Mouse (Mus musculus) heart, embryonic 11.5 days (tissue): ENCODE measurements around the gene Nup85. TPM values are rescaled to one million over a fixed set of nuclear protein-coding genes. Genes with fewer than 3 reads are reported as not detected.

Source experiments
- ATAC-seq: fragments of 200-750 bp; cut with Nextera tagmentation; replicated peaks from 2 replicates; pipeline ENCODE4 v1.8.0; 2017; ENCODE audit warnings: moderate library complexity; ENCODE audit not compliant: insufficient number of reproducible peaks, low FRiP score, low TSS enrichment
- H3K27ac ChIP-seq: fragments of 300-500 bp; sonication (generic); 2 replicates; pipeline ENCODE4 v1.5.1; 2014; ENCODE audit warnings: mild to moderate bottlenecking, low read depth, low read length
- H3K27me3 ChIP-seq: fragments of 300-500 bp; sonication (generic); 2 replicates; pipeline ENCODE4 v1.6.1; 2014; ENCODE audit warnings: mild to moderate bottlenecking, low read length, mixed read lengths; ENCODE audit not compliant: control insufficient read depth, insufficient read depth
- H3K36me3 ChIP-seq: fragments of 300-500 bp; sonication (generic); 2 replicates; pipeline ENCODE4 v1.6.1; 2014; ENCODE audit warnings: mild to moderate bottlenecking, low read length, moderate library complexity, mixed read lengths; ENCODE audit not compliant: control insufficient read depth, insufficient read depth
- H3K4me1 ChIP-seq: fragments of 300-500 bp; sonication (generic); 2 replicates; pipeline ENCODE4 v1.6.1; 2014; ENCODE audit warnings: low read length; ENCODE audit not compliant: control insufficient read depth, insufficient read depth
- H3K4me2 ChIP-seq: fragments of 300-500 bp; sonication (generic); 2 replicates; pipeline ENCODE4 v1.6.1; 2014; ENCODE audit warnings: mild to moderate bottlenecking, moderate library complexity
- H3K4me3 ChIP-seq: fragments of 300-500 bp; sonication (generic); 2 replicates; pipeline ENCODE4 v1.5.1; 2014; ENCODE audit warnings: low read depth, low read length
- H3K9ac ChIP-seq: fragments of 300-500 bp; sonication (generic); 2 replicates; pipeline ENCODE4 v1.6.1; 2014; ENCODE audit warnings: mild to moderate bottlenecking, low read depth, low read length, moderate library complexity
- H3K9me3 ChIP-seq: fragments of 300-500 bp; sonication (generic); replicated peaks from 2 replicates; pipeline ENCODE4 v1.6.1; 2016; ENCODE audit warnings: low read length; ENCODE audit not compliant: control insufficient read depth
- WGBS: fragments of 180-500 bp; shearing (Covaris S2); extraction: QIAGEN DNeasy Blood & Tissue Kit; methylation state at CpG from one replicate; pipeline ENCODE4 v1.1.7; 2014; ENCODE audit not compliant: insufficient replicate concordance; 5-methylcytosine and 5-hydroxymethylcytosine counted together
- polyA plus RNA-seq: library from polyadenylated mRNA; unstranded; fragments of >200 nt; fragmentation: Nextera tagmentation; extraction: Ambion mirVana; gene quantifications from 2 replicates; pipeline ENCODE4 v1.2.1, GENCODE M21; 2014

The Nup85 gene
- polyA plus RNA-seq, 1 experiment from 2014 or later = 131 TPM

DNA sequence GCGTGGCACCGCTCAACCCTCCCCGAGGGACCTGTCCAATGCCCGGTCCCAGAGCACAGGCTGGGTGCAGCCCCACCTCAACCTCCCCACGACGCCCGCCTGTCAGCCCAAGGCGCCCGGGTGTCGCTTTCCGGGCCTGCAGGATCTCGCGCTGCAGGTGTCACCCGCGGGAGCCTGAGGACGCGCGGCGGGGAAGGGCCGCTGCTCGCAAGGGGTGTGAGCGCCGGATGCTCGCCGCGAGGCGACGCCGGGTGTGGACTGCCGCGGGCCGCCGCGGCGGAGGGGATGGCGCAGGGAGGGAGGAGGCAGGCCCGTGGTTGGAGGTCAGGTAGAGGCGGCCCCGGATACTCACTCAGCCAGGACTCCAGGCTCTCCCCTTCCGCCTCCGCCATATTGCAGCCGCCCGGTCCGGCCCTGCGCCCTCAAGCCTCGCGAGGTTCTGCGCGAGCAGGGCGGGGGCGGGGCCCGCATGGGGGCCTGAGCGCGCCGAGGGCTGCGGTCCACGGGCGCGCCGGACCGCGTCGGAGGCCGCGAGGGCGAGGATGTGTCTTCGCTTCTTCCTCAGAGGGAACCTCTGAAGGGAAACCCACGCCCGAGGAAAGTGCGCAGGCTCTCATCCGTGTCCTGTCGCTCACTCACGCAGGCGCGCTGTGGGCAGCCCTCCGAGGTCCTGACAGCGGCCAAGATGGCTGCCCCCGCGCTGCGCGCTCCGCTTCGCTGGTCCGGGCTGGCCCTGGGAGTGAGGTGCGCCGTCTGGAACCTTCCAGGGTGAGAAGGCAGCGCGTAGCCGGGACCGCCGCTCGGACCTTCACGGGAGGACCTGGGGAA lies 39.5 kb downstream of the Nup85 start, which contains the start of the genes Mrps7 and Gga3:
Mrps7 (plus strand) TSS at position 450 of the 828 bp plus-strand sequence.
Gga3 (minus strand) TSS at position 576 of the 828 bp plus-strand sequence.
- Histone ChIP-seq H3K9ac (peak within 1 kb of the TSS; percentile 89), H3K9me3 (no peaks in the 10 kb centered on the region), H3K4me2 (peak within 1 kb of the TSS; percentile 84), H3K36me3 (peaks cover 29% of the 10 kb centered on the region), H3K4me3 (peak within 1 kb of the TSS; percentile 91), H3K4me1 (peaks cover 32% of the 10 kb centered on the region), H3K27me3 (no peaks in the 10 kb centered on the region), H3K27ac (peak within 1 kb of the TSS; percentile 88)
- peak; percentile 90 for ATAC-seq
- under 1% methylated on average over 89 of the region's 93 CpGs for WGBS

DNA sequence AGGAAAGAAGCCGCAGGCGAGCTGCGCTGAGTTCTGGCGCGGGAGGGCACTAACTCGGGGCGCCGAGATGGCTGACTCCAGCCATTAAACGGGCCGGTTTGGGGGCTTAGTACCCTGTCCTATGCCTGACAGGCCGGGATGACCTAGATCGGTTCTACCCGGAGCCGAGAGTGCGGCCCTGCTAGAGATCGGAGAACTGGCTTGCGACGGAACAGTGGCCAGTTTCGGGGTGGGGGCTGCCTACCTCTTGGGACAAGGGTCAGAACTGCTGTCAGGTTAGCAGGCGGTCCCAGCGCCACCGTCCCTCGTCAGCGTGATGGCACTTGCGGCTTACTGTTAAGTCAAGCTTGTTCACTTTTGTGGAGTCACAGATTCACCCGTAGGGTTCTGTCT lies 40.1 kb downstream of the Nup85 start:
- Histone ChIP-seq H3K36me3 (peaks cover 33% of the 10 kb centered on the region), H3K4me2 (peak overlapping the region; percentile 84), H3K4me3 (peak overlapping the region; percentile 91), H3K4me1 (peaks cover 32% of the 10 kb centered on the region), H3K9ac (peak overlapping the region; percentile 89), H3K27ac (peak overlapping the region; percentile 88), H3K27me3 (no peaks in the 10 kb centered on the region), H3K9me3 (no peaks in the 10 kb centered on the region)
- under 1% methylated on average over 26 of the region's 26 CpGs for WGBS
- no peak for ATAC-seq

DNA sequence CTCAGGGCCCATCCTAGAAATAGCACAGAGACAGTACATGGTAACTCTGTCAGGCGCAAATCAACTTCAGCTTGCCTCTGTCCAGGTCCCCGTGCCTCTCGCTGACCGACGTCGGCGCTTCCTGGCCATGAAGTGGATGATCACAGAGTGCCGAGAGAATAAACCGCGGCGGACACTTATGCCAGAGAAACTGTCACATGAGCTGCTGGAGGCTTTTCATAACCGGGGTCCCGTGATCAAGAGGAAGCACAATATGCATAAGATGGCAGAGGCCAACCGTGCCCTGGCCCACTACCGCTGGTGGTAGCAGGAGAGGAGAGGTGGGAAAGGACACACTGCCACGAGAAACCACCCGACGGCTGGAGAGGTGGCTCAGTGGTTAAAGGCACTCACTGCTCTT lies 42.5 kb downstream of the Nup85 start:
- Histone ChIP-seq H3K27ac (no peak overlapping the region), H3K9me3 (no peaks in the 10 kb centered on the region), H3K9ac (no peak overlapping the region), H3K4me1 (peaks cover 24% of the 10 kb centered on the region), H3K36me3 (peaks cover 31% of the 10 kb centered on the region), H3K27me3 (no peaks in the 10 kb centered on the region), H3K4me3 (no peak overlapping the region), H3K4me2 (no peak overlapping the region)
- 91% methylated on average over 18 of the region's 18 CpGs for WGBS
- no peak for ATAC-seq

DNA sequence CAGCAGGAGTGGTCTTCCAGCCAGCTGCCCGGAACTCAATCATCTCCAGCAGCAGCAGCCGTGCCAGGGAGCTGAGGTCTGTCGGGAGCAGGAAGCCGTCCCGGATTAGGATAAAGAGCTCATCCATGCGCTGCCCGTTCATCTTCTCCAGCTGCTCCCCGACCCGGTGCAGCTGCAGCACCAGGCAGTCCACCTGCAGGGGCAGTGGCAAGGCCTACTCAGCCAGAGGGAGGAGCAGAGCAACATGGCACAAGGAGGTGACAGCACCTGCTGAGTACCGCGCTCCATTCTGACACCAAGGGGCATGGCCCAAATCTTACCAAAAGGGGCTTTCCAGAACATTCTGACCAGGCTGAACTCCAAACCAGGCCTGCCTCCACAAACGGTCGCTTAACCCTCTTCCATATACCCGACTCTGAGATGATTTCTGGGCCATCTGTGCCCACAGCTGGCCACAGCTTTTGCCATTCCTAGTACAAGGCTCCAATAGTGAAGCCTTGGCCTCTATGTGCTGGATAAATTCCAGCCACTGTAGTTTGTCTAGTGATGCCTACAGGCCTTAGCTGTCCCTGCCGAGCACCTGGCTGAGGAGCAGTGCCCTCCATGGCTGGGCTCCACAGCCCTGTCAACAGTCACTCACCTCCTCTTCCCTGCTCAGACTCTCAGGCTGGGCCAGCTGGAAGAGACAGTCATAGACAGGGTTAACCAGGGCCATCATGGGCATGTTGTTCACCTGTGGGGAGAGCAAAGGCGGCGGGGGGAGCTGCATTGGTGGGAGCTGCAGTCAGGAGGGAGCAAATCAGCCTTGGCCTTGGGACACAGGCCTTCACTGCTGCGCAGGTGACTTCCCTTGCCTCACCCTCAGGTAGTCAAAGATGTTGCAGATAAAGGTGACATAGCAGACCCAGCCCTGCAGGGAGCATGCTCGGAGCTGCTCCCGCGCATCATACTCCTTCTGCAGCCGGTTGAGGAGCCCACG lies 44.5 kb downstream of the Nup85 start:
- 77% methylated on average over 23 of the region's 23 CpGs for WGBS

DNA sequence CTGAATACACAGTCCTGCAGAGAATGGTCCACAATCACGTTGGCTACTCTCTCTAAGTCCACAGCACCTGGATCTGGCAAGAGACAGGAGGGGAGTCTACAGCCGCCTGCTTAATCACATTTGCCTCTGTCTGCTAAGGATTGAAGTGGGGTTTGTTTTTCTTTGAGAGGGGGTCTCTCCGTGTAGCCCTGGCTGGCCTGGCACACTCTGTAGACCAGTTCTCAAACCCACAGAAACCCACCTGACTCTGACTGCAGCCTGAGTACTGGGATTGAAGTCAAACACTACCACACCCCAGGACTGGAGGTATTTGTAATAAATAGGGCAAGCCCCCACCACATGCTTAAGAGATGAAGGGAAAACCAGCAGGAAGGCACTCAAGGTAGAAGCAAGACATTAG lies 45.3 kb downstream of the Nup85 start:
- Histone ChIP-seq H3K9ac (no peak overlapping the region), H3K4me3 (no peak overlapping the region), H3K4me2 (no peak overlapping the region), H3K36me3 (peaks cover 31% of the 10 kb centered on the region), H3K27ac (no peak overlapping the region), H3K4me1 (peaks cover 23% of the 10 kb centered on the region), H3K27me3 (no peaks in the 10 kb centered on the region), H3K9me3 (no peaks in the 10 kb centered on the region)
- no peak for ATAC-seq
- 58% methylated on average over 3 of the region's 3 CpGs for WGBS

More for the DNA sequence above, 44.5 kb downstream of the Nup85 start:
- Histone ChIP-seq H3K4me1 (peaks cover 19% of the 10 kb centered on the region), H3K4me2 (no peak overlapping the region), H3K9ac (no peak overlapping the region), H3K27ac (no peak overlapping the region), H3K4me3 (no peak overlapping the region), H3K27me3 (no peaks in the 10 kb centered on the region), H3K36me3 (peaks cover 31% of the 10 kb centered on the region), H3K9me3 (no peaks in the 10 kb centered on the region)
- no peak for ATAC-seq

DNA sequence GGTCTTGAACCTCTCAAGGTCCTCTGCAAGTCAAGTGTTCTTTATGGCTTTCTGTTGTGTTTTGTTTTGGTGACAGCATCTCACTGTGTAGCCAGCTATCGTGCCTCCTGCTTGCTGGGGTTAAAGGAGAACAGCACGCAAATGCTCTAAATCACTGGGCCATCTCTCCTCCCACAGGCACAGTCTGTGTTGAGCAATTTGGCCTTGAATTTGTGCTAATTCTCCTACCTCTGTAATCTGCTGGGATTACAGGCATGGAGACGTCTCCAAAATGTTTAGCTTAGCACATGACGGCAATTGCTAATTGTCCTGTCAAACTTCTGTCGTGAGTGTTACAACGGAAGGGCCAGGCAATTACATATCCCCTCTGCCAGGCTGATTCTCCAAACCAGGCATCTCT lies 46.9 kb downstream of the Nup85 start:
- WGBS = 73% methylated on average over 6 of the region's 6 CpGs
- Histone ChIP-seq H3K4me1 (peaks cover 18% of the 10 kb centered on the region), H3K4me2 (no peak overlapping the region), H3K9ac (0 out of 2 replicates have a peak overlapping the region, but pooled peaks have one; percentile 81), H3K9me3 (no peaks in the 10 kb centered on the region), H3K27ac (no peak overlapping the region), H3K27me3 (no peaks in the 10 kb centered on the region), H3K4me3 (no peak overlapping the region), H3K36me3 (peaks cover 30% of the 10 kb centered on the region)
- no peak for ATAC-seq

DNA sequence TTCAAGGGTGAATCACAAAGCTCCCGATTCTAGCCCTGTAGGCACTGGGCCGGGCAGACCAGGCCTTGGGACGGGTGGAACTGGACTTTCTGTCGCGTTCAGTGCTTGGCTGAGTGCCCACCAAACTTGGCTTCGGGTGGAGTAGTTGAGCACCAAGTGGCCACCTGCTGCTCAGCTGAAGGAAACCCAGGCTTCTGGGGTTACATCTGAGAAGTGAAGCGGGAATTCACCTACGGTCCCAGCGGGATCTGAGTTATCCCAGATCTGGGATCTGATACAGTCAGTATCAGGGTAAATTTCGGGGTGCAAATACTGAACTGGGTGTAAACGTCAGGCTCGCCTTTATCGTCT lies 47.8 kb downstream of the Nup85 start:
- H3K4me3 ChIP-seq = peak overlapping the region; percentile 68
- no peak for ATAC-seq
- peak overlapping the region; percentile 81 for H3K9ac ChIP-seq
- H3K4me2 ChIP-seq = peak overlapping the region; percentile 99
- H3K27me3 ChIP-seq = no peaks in the 10 kb centered on the region
- peak overlapping the region; percentile 88 for H3K27ac ChIP-seq
- no peaks in the 10 kb centered on the region for H3K9me3 ChIP-seq
- peaks cover 21% of the 10 kb centered on the region for H3K36me3 ChIP-seq
- peaks cover 18% of the 10 kb centered on the region for H3K4me1 ChIP-seq
- WGBS = under 1% methylated on average over 13 of the region's 13 CpGs

DNA sequence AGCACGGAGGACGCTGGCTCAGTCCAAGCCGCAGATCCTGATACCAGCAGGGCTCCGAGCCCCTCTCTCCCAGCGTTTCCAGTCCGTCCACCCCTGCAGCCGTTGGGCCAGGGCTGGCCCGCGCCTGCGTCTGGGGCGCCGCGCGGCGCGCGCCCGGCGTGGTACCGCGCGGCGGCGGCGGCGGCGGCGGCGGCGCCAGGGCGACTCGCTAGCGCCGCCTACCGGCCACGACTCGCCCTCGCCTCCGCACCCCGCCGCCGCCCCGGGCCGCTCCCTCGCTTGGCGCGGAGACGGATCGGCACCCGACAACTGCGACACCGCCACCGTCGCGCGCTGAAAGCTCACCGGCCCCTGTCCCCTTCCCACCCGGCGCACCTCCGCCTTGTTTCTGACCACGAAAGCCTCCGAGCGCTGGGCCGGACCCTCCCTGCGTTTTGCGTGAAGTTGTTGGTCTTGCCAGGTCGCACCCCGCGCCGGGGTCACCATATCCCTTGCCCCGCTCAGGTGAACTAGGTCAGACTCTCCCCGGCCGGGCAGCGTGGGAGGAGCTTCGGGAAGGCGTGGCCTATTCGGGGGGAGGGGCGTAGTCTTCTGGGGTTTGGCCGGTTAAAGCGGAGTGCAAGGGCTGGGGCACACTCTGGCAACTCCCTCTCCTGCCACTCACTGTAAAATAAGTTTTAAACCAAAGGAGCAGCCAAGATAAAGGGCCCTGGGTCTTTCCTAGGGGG lies 48.3 kb downstream of the Nup85 start, which contains the start of gene Mif4gd:
Mif4gd (minus strand) TSS at position 560 of the 728 bp plus-strand sequence.
- peak within 1 kb of the TSS; percentile 81 for H3K9ac ChIP-seq
- H3K36me3 ChIP-seq = peaks cover 17% of the 10 kb centered on the region
- peak within 1 kb of the TSS; percentile 99 for H3K4me2 ChIP-seq
- H3K27me3 ChIP-seq = no peaks in the 10 kb centered on the region
- H3K4me1 ChIP-seq = peaks cover 18% of the 10 kb centered on the region
- H3K9me3 ChIP-seq = no peaks in the 10 kb centered on the region
- under 1% methylated on average over 58 of the region's 80 CpGs for WGBS
- peak within 1 kb of the TSS; percentile 68 for H3K4me3 ChIP-seq
- peak; percentile 74 for ATAC-seq
- H3K27ac ChIP-seq = peak within 1 kb of the TSS; percentile 88
